In genomic region chr1:39105546-39106371, GRCm38 (mm10) we compare ENCODE assay signal across 10 mouse cellular contexts.
DNase-seq lines count a peak whose midpoint lies in the region; ATAC-seq and TF ChIP-seq lines count a peak whose summit lies in the region.
"Had no signal": no experiment of that assay in that cellular context is flagged by ENCODE, and none has a peak within 500 bp of the region (broad histone marks: within the 10 kb centered on the region; RNA-seq: fewer than 3 reads in every experiment).

No protein-coding gene starts in this region.

- no peaks in the 10 kb centered on the region for H3K79me2 ChIP-seq in heart, adult 2 months (replicated peaks; ENCODE audit: control insufficient read depth, insufficient read depth, low read length)

- peaks cover 3% of the 10 kb centered on the region; the same call in 1 of the 2 replicates for H3K36me3 ChIP-seq in heart, adult 2 months (ENCODE audit: control insufficient read depth, insufficient read depth, low read length)
- H3K36me3 ChIP-seq in liver, postnatal 0 days (replicated peaks; ENCODE audit: insufficient read depth, low read length) = no peaks in the 10 kb centered on the region
- H3K36me3 ChIP-seq: hindbrain, embryonic 13.5 days; lung, embryonic 15.5 days had no signal

- ATAC-seq in liver, postnatal 0 days = peak; percentile 77
- no peak for ATAC-seq in activated CD4-positive, CD25-positive, alpha-beta regulatory T cell, adult 4 months

- no peak for TF ChIP-seq POLR2A in heart, adult 2 months (IDR thresholded peaks at IDR 0.05; ENCODE audit: insufficient read depth, low read depth, low read length)

- H3K4me1 ChIP-seq in heart, adult 2 months (ENCODE audit: control insufficient read depth, insufficient read depth, low read length) = peaks cover 5% of the 10 kb centered on the region
- H3K4me1 ChIP-seq in liver, postnatal 0 days (ENCODE audit: insufficient read depth) = peaks cover 13% of the 10 kb centered on the region
- H3K4me1 ChIP-seq: hindbrain, embryonic 13.5 days had no signal

- H3K27ac ChIP-seq in heart, adult 2 months = peak overlapping the region; percentile 88
- no peak overlapping the region for H3K27ac ChIP-seq in liver, postnatal 0 days (ENCODE audit: low read depth)
- H3K27ac ChIP-seq: hindbrain, embryonic 13.5 days; lung, embryonic 15.5 days had no signal

- peak overlapping the region; percentile 22; the same call in 1 of the 2 replicates for H3K4me2 ChIP-seq in liver, postnatal 0 days (ENCODE audit: low read depth, low read length)
- H3K4me2 ChIP-seq: hindbrain, embryonic 13.5 days; lung, embryonic 15.5 days had no signal

- H3K4me3 ChIP-seq in heart, adult 2 months = no peak overlapping the region; the same call in 1 of the 2 replicates
- no peak overlapping the region for H3K4me3 ChIP-seq in liver, postnatal 0 days (ENCODE audit: low read depth, low read length)
- H3K4me3 ChIP-seq: hindbrain, embryonic 13.5 days; lung, embryonic 15.5 days had no signal

- 32% methylated on average over 17 of the region's 17 CpGs for WGBS in heart, adult 2 months
- WGBS in liver, postnatal 0 days (ENCODE audit: insufficient replicate concordance) = 31% methylated on average over 17 of the region's 17 CpGs

- DNase-seq in embryo, embryonic 10 days (ENCODE audit: low spot score) = peak; percentile 29
- DNase-seq in embryo, embryonic 9.5 days (ENCODE audit: extremely low spot score) = no peak
- peak; percentile 71 for DNase-seq in adrenal gland, postnatal 10 days
- peak; percentile 51 to 76 for DNase-seq in heart, adult 2 months
- peak; percentile 26 for DNase-seq in liver, postnatal 0 days
- DNase-seq in c-Kit-positive CD71-positive TER-119-positive erythroid progenitor cells, embryonic 14.5 days (ENCODE audit: low spot score) = no peak
- DNase-seq in right cerebral cortex, postnatal 36 days (ENCODE audit: low spot score in 2 of 2) = no peak

- no peaks in the 10 kb centered on the region for H3K27me3 ChIP-seq in heart, adult 2 months (ENCODE audit: control insufficient read depth, insufficient read depth, low read length)
- no peaks in the 10 kb centered on the region for H3K27me3 ChIP-seq in liver, postnatal 0 days (ENCODE audit: insufficient read depth, low read length)
- H3K27me3 ChIP-seq: hindbrain, embryonic 13.5 days; lung, embryonic 15.5 days had no signal

- 0 out of 2 replicates have a peak, but pooled peaks have one; percentile 60 for TF ChIP-seq EP300 in heart, adult 2 months (IDR thresholded peaks at IDR 0.05; ENCODE audit: insufficient read depth, low read depth, low read length)
- no peak for TF ChIP-seq EP300 in liver, postnatal 0 days (IDR thresholded peaks at IDR 0.05; ENCODE audit: low read depth)

- TF ChIP-seq CTCF in heart, adult 2 months (IDR thresholded peaks at IDR 0.05) = no peak
- no peak for TF ChIP-seq CTCF in liver, postnatal 0 days (IDR thresholded peaks at IDR 0.05; ENCODE audit: low read depth)

- intact Hi-C loops in heart, adult 2 months (cut with DNase I) = loop anchor here (5.0 kb wide), 1 partner anchor 87 kb away; the partner anchor contains the start of gene Npas2

- no peak overlapping the region for H3K9ac ChIP-seq in heart, adult 2 months (ENCODE audit: low read depth, low read length)
- H3K9ac ChIP-seq in liver, postnatal 0 days (replicated peaks) = no peak overlapping the region
- H3K9ac ChIP-seq: hindbrain, embryonic 13.5 days; lung, embryonic 15.5 days had no signal

- no peaks in the 10 kb centered on the region for H3K9me3 ChIP-seq in liver, postnatal 0 days (ENCODE audit: low read length)
- H3K9me3 ChIP-seq: hindbrain, embryonic 13.5 days; lung, embryonic 15.5 days had no signal

Comparison
In these comparisons a context has a peak if more than half of its experiments do, and no peak if none do; other contexts are left out.
1. DNase-seq: peak in embryo, embryonic 10 days (single experiment), adrenal gland, postnatal 10 days (single experiment), heart, adult 2 months (2 of 2) and liver, postnatal 0 days (single experiment); none in embryo, embryonic 9.5 days (single experiment), c-Kit-positive CD71-positive TER-119-positive erythroid progenitor cells, embryonic 14.5 days (single experiment) and right cerebral cortex, postnatal 36 days (0 of 2).